Mouse (Mus musculus): Measurements from ENCODE around the gene Abcb1b.
"Not testable (repeated sequence)": the region's sequence is repeated elsewhere in the genome, so short reads cannot be mapped to it uniquely, and the experiment has no call there.

Abcb1b gene

GRCm38 (mm10) chr5:8797987-8798751 lies at the start of gene Abcb1b:
TSS of gene Abcb1b (plus strand) at chr5:8798147.
- DNase-seq (ENCODE audit: low spot score): peak; percentile 68

- no peak for DNase-seq (ENCODE audit: low spot score)
These were observed 25.1 kb upstream of the Abcb1b start for GRCm38 (mm10) chr5:8772866-8773265.

GRCm38 (mm10) chr5:8778311-8778710 lies 19.6 kb upstream of the Abcb1b start:
- DNase-seq (ENCODE audit: low spot score): no peak

- DNase-seq (ENCODE audit: low spot score): no peak
These were observed 19.2 kb upstream of the Abcb1b start for GRCm38 (mm10) chr5:8778751-8779150.

- DNase-seq (ENCODE audit: low spot score): no peak
These were observed 5.7 kb upstream of the Abcb1b start for GRCm38 (mm10) chr5:8792281-8792680.

GRCm38 (mm10) chr5:8798752-8799115 lies 787 bp downstream of the Abcb1b start:
- peak; percentile 31 for DNase-seq (ENCODE audit: low spot score)

GRCm38 (mm10) chr5:8805742-8806141 lies 7.8 kb downstream of the Abcb1b start:
- no peak for DNase-seq (ENCODE audit: low spot score)

GRCm38 (mm10) chr5:8807137-8808004 lies 9.4 kb downstream of the Abcb1b start:
- DNase-seq (ENCODE audit: low spot score): no peak

GRCm38 (mm10) chr5:8813872-8814271 lies 15.9 kb downstream of the Abcb1b start:
- no peak for DNase-seq (ENCODE audit: low spot score)

GRCm38 (mm10) chr5:8819635-8820591 lies 22.0 kb downstream of the Abcb1b start:
- DNase-seq (ENCODE audit: low spot score): peak; percentile 21

- DNase-seq (ENCODE audit: low spot score): not testable (repeated sequence)
These were observed 22.7 kb downstream of the Abcb1b start for GRCm38 (mm10) chr5:8820592-8821104.

- no peak for DNase-seq (ENCODE audit: low spot score)
These were observed 40.9 kb downstream of the Abcb1b start for GRCm38 (mm10) chr5:8838661-8839438.

GRCm38 (mm10) chr5:8839651-8840050 lies 41.7 kb downstream of the Abcb1b start:
- no peak for DNase-seq (ENCODE audit: low spot score)

- DNase-seq (ENCODE audit: low spot score): peak; percentile 83
These were observed 42.9 kb downstream of the Abcb1b start for GRCm38 (mm10) chr5:8840887-8841286.

- peak; percentile 19 for DNase-seq (ENCODE audit: low spot score)
These were observed 44.9 kb downstream of the Abcb1b start for GRCm38 (mm10) chr5:8842815-8843214.

- DNase-seq (ENCODE audit: low spot score): not testable (repeated sequence)
These were observed 50.9 kb downstream of the Abcb1b start for GRCm38 (mm10) chr5:8848607-8849575.

GRCm38 (mm10) chr5:8850851-8851250 lies 52.9 kb downstream of the Abcb1b start:
- no peak for DNase-seq (ENCODE audit: low spot score)

- DNase-seq (ENCODE audit: low spot score): no peak
These were observed 59.3 kb downstream of the Abcb1b start for GRCm38 (mm10) chr5:8857201-8857600.

- DNase-seq (ENCODE audit: low spot score): no peak
These were observed 63.9 kb downstream of the Abcb1b start for GRCm38 (mm10) chr5:8861811-8862210.

Data from embryo, embryonic 10.5 days (tissue).